Mouse (Mus musculus): ENCODE data around the gene Bex2.
"Not testable (repeated sequence)": the region's sequence is repeated elsewhere in the genome, so short reads cannot be mapped to it uniquely, and the experiment has no call there.

DNA sequence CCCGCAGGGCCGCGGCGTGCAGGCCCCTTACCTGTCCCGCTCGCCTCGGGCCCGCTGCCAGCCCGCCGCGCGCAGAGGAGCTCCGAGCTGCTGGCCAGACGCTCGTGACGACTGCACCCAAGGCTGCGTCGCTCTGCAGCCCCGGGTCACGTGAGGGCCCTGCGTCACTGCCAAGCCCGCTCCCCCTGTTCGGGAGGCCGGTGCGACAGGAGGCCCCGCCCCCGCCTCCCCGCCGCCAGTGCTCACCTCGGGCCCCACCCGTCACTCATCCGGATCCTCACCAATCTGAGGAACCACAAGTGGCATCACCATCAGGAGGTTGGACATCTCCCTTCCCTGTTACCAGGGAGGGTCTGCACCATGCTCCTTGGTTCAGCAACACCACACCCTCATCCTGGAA lies at the start of gene Bex2:
- not testable (repeated sequence) for TF ChIP-seq CTCF (IDR thresholded peaks at IDR 0.05; ENCODE audit: extremely low read depth, insufficient read depth, insufficient read length, insufficient replicate concordance); POLR2A (IDR thresholded peaks at IDR 0.05; ENCODE audit: low read depth, low read length)
